Mouse (Mus musculus): ENCODE results near the gene Sox15. TPM values are rescaled to one million over a fixed set of nuclear protein-coding genes. Genes with fewer than 3 reads are reported as not detected.
"Not testable (repeated sequence)": the region's sequence is repeated elsewhere in the genome, so short reads cannot be mapped to it uniquely, and the experiment has no call there.

The Sox15 gene
- polyA plus RNA-seq, 1 experiment from 2014 or later: not detected

- peak; percentile 66; the same call in 1 of the 2 replicates for ATAC-seq (replicated peaks; ENCODE audit: insufficient number of reproducible peaks, low FRiP score, low TSS enrichment)
- Histone ChIP-seq H3K36me3 (ENCODE audit: control insufficient read depth, insufficient read depth, low read length) (no peaks in the 10 kb centered on the region), H3K27ac (ENCODE audit: low read depth, low read length) (peak within 1 kb of the TSS; percentile 64), H3K9me3 (replicated peaks; ENCODE audit: control insufficient read depth, low read length) (no peaks in the 10 kb centered on the region), H3K4me3 (ENCODE audit: low read depth, low read length) (peak within 1 kb of the TSS; percentile 62), H3K9ac (ENCODE audit: low read depth, low read length) (peak within 1 kb of the TSS; percentile 85), H3K4me1 (ENCODE audit: control insufficient read depth, insufficient read depth, low read length) (peaks cover 20% of the 10 kb centered on the region), H3K4me2 (peak within 1 kb of the TSS; percentile 83), H3K27me3 (ENCODE audit: control insufficient read depth, insufficient read depth, low read length) (no peaks in the 10 kb centered on the region)
- WGBS (ENCODE audit: insufficient replicate concordance): under 1% methylated on average over 40 of the region's 41 CpGs
These were observed 40.5 kb downstream of the Sox15 start, which contains the start of the genes Tnfsf12 and Tnfsfm13 for GRCm38 (mm10) chr11:69695361-69696181. Tnfsf12 (minus strand) TSS chr11:69695849. Tnfsfm13 (minus strand) TSS chr11:69696098.

- no peak overlapping the region for H3K4me2 ChIP-seq
- H3K9me3 ChIP-seq (replicated peaks; ENCODE audit: control insufficient read depth, low read length): no peaks in the 10 kb centered on the region
- no peak for ATAC-seq (replicated peaks; ENCODE audit: insufficient number of reproducible peaks, low FRiP score, low TSS enrichment)
- WGBS (ENCODE audit: insufficient replicate concordance): 81% methylated on average over 3 of the region's 3 CpGs
- peaks cover 20% of the 10 kb centered on the region for H3K4me1 ChIP-seq (ENCODE audit: control insufficient read depth, insufficient read depth, low read length)
- H3K27ac ChIP-seq (ENCODE audit: low read depth, low read length): no peak overlapping the region
- H3K27me3 ChIP-seq (ENCODE audit: control insufficient read depth, insufficient read depth, low read length): no peaks in the 10 kb centered on the region
- H3K4me3 ChIP-seq (ENCODE audit: low read depth, low read length): no peak overlapping the region
- H3K9ac ChIP-seq (ENCODE audit: low read depth, low read length): no peak overlapping the region
- H3K36me3 ChIP-seq (ENCODE audit: control insufficient read depth, insufficient read depth, low read length): no peaks in the 10 kb centered on the region
These were observed 42.3 kb downstream of the Sox15 start for GRCm38 (mm10) chr11:69697396-69697795.

DNA sequence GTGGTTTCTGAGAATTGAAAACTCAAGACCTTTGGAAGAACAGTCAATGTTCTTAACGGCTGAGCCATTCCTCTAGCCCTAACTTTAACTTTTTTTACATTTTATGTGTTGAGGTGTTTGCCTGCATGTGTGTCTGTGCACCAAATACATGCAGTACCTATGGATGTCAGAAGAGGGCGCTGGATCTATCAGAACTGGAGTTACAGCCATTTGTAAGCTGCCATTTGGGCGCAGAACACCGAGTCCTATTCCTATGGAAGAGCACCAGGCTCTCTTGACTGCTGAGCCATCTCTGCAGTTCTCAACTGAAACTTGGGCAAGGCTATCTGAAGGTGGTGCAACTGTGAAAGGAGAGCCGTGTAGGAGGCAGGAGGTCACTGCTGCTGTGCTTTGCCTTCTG, 43.5 kb downstream of the Sox15 start:
- Histone ChIP-seq H3K27ac (ENCODE audit: low read depth, low read length) (no peak overlapping the region), H3K9me3 (replicated peaks; ENCODE audit: control insufficient read depth, low read length) (no peaks in the 10 kb centered on the region), H3K36me3 (ENCODE audit: control insufficient read depth, insufficient read depth, low read length) (no peaks in the 10 kb centered on the region), H3K4me1 (ENCODE audit: control insufficient read depth, insufficient read depth, low read length) (peaks cover 17% of the 10 kb centered on the region), H3K4me2 (no peak overlapping the region), H3K9ac (ENCODE audit: low read depth, low read length) (no peak overlapping the region), H3K27me3 (ENCODE audit: control insufficient read depth, insufficient read depth, low read length) (no peaks in the 10 kb centered on the region), H3K4me3 (ENCODE audit: low read depth, low read length) (no peak overlapping the region)
- no peak for ATAC-seq (replicated peaks; ENCODE audit: insufficient number of reproducible peaks, low FRiP score, low TSS enrichment)
- WGBS (ENCODE audit: insufficient replicate concordance): 72% methylated on average over 5 of the region's 5 CpGs

- no peak for ATAC-seq (replicated peaks; ENCODE audit: insufficient number of reproducible peaks, low FRiP score, low TSS enrichment)
- Histone ChIP-seq H3K4me2 (peak overlapping the region; percentile 3; the same call in 1 of the 2 replicates), H3K36me3 (ENCODE audit: control insufficient read depth, insufficient read depth, low read length) (no peaks in the 10 kb centered on the region), H3K9me3 (replicated peaks; ENCODE audit: control insufficient read depth, low read length) (no peaks in the 10 kb centered on the region), H3K27ac (ENCODE audit: low read depth, low read length) (no peak overlapping the region), H3K4me3 (ENCODE audit: low read depth, low read length) (no peak overlapping the region), H3K27me3 (ENCODE audit: control insufficient read depth, insufficient read depth, low read length) (no peaks in the 10 kb centered on the region), H3K4me1 (ENCODE audit: control insufficient read depth, insufficient read depth, low read length) (peaks cover 17% of the 10 kb centered on the region), H3K9ac (ENCODE audit: low read depth, low read length) (no peak overlapping the region; the same call in 1 of the 2 replicates)
- WGBS (ENCODE audit: insufficient replicate concordance): 16% methylated on average over 1 of the region's 1 CpGs
These were observed 44.5 kb downstream of the Sox15 start for GRCm38 (mm10) chr11:69699595-69699994.

- H3K9ac ChIP-seq (ENCODE audit: low read depth, low read length); H3K9me3 ChIP-seq (replicated peaks; ENCODE audit: control insufficient read depth, low read length); ATAC-seq (replicated peaks; ENCODE audit: insufficient number of reproducible peaks, low FRiP score, low TSS enrichment); H3K27ac ChIP-seq (ENCODE audit: low read depth, low read length); H3K4me1 ChIP-seq (ENCODE audit: control insufficient read depth, insufficient read depth, low read length); H3K4me3 ChIP-seq (ENCODE audit: low read depth, low read length); H3K27me3 ChIP-seq (ENCODE audit: control insufficient read depth, insufficient read depth, low read length); H3K36me3 ChIP-seq (ENCODE audit: control insufficient read depth, insufficient read depth, low read length); H3K4me2 ChIP-seq: not testable (repeated sequence)
- WGBS (ENCODE audit: insufficient replicate concordance): 92% methylated on average over 10 of the region's 10 CpGs
These were observed 47.8 kb downstream of the Sox15 start for GRCm38 (mm10) chr11:69702886-69703285.

- not testable (repeated sequence) for H3K4me3 ChIP-seq (ENCODE audit: low read depth, low read length); H3K27ac ChIP-seq (ENCODE audit: low read depth, low read length); H3K27me3 ChIP-seq (ENCODE audit: control insufficient read depth, insufficient read depth, low read length); ATAC-seq (replicated peaks; ENCODE audit: insufficient number of reproducible peaks, low FRiP score, low TSS enrichment); H3K9me3 ChIP-seq (replicated peaks; ENCODE audit: control insufficient read depth, low read length); H3K36me3 ChIP-seq (ENCODE audit: control insufficient read depth, insufficient read depth, low read length); H3K4me2 ChIP-seq; H3K9ac ChIP-seq (ENCODE audit: low read depth, low read length); H3K4me1 ChIP-seq (ENCODE audit: control insufficient read depth, insufficient read depth, low read length)
- 87% methylated on average over 2 of the region's 3 CpGs for WGBS (ENCODE audit: insufficient replicate concordance)
These were observed 48.3 kb downstream of the Sox15 start for GRCm38 (mm10) chr11:69703381-69703780.

DNA sequence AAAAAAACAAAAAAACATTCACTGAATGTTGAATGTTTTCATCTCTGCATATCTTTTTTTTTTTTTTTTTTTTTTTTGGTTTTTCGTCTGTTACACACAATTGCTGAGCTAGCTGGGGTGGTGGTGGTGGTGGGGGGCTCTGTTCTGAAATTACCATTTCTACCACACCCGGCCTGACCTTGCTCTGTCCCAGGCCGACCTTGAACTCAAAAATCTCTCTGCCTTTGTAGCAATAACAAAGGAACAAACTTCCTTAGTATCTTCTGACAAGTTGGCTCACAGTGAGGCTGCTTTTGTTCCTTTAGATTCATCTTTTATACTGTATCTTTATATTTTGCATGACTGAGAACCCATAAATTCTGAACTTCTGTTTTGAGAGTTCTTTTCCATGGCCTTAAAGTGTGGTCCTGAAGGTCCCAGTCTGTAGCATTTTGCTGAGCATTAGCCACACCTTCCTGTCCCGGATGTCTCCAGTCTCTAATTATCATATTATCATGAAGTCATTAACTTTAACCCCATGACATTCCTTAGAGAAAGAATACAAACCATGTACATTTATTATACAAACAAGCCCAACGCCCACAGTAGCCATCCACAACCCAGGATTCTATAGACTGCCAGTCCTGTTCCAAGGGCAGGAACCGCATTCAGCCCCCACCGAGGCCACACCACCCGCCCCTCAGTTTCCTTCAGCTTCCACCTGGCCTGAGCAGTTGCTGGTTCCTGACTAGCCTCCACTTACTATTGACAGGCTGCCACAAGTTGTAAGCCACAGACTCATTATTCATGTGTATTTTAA, 48.9 kb downstream of the Sox15 start:
- WGBS (ENCODE audit: insufficient replicate concordance): 65% methylated on average over 8 of the region's 8 CpGs
- no peaks in the 10 kb centered on the region for H3K27me3 ChIP-seq (ENCODE audit: control insufficient read depth, insufficient read depth, low read length)
- H3K9ac ChIP-seq (ENCODE audit: low read depth, low read length): no peak overlapping the region
- H3K4me3 ChIP-seq (ENCODE audit: low read depth, low read length): no peak overlapping the region
- no peak for ATAC-seq (replicated peaks; ENCODE audit: insufficient number of reproducible peaks, low FRiP score, low TSS enrichment)
- no peaks in the 10 kb centered on the region for H3K36me3 ChIP-seq (ENCODE audit: control insufficient read depth, insufficient read depth, low read length)
- no peaks in the 10 kb centered on the region for H3K9me3 ChIP-seq (replicated peaks; ENCODE audit: control insufficient read depth, low read length)
- H3K4me2 ChIP-seq: no peak overlapping the region
- H3K27ac ChIP-seq (ENCODE audit: low read depth, low read length): no peak overlapping the region
- H3K4me1 ChIP-seq (ENCODE audit: control insufficient read depth, insufficient read depth, low read length): peaks cover 8% of the 10 kb centered on the region

DNA sequence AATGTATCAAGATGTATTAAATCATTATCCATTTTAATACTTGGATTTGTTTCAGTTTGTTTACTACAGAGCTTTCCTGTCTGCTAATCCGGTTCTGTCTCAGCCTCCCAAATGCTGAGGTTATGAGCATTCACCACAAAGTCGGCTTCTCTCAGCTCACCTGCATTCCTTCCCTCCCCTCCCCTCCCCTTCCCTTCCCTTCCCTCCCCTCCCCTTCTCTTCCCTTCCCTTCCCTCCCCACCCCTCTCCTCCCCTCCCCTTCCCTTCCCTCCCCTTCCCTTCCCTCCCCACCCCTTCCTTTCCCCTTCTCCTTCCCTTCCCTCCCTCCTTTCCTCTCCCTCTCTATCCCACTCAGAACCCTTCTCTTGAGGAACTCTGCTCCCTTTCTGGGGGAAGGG, 49.5 kb downstream of the Sox15 start:
- Histone ChIP-seq H3K27ac (ENCODE audit: low read depth, low read length) (no peak overlapping the region), H3K4me3 (ENCODE audit: low read depth, low read length) (no peak overlapping the region), H3K4me2 (no peak overlapping the region), H3K36me3 (ENCODE audit: control insufficient read depth, insufficient read depth, low read length) (no peaks in the 10 kb centered on the region), H3K9ac (ENCODE audit: low read depth, low read length) (no peak overlapping the region), H3K4me1 (ENCODE audit: control insufficient read depth, insufficient read depth, low read length) (peaks cover 8% of the 10 kb centered on the region), H3K27me3 (ENCODE audit: control insufficient read depth, insufficient read depth, low read length) (no peaks in the 10 kb centered on the region), H3K9me3 (replicated peaks; ENCODE audit: control insufficient read depth, low read length) (no peaks in the 10 kb centered on the region)
- ATAC-seq (replicated peaks; ENCODE audit: insufficient number of reproducible peaks, low FRiP score, low TSS enrichment): no peak
- 35% methylated on average over 2 of the region's 2 CpGs for WGBS (ENCODE audit: insufficient replicate concordance)

All from heart, embryonic 11.5 days (tissue).